Mouse (Mus musculus) urinary bladder, adult 18-20 months (tissue): ENCODE measurements around the gene Dnmt3c.
A peak's percentile ranks its signal among the peaks of the same experiment; 100 is the strongest.
"Not testable (repeated sequence)": the region's sequence is repeated elsewhere in the genome, so short reads cannot be mapped to it uniquely, and the experiment has no call there.

Source experiments
- DNase-seq, 2 experiments: peaks; one replicate each; pipeline ENCODE4 v3.0.0; 2022; ENCODE audit warnings: low spot score in 2 of 2, mixed read lengths in 2 of 2

The Dnmt3c gene

GRCm38 (mm10) chr2:153717861-153718260 is 21.4 kb downstream of the Dnmt3c start:
- not testable (repeated sequence) for DNase-seq

GRCm38 (mm10) chr2:153723098-153723497 is 26.6 kb downstream of the Dnmt3c start:
- DNase-seq: no peak

GRCm38 (mm10) chr2:153724424-153724823 is 28.0 kb downstream of the Dnmt3c start:
- no peak for DNase-seq

- no peak for DNase-seq
Observed at GRCm38 (mm10) chr2:153724871-153725270, 28.4 kb downstream of the Dnmt3c start.

- DNase-seq: no peak
Observed at GRCm38 (mm10) chr2:153725291-153725690, 28.8 kb downstream of the Dnmt3c start.

- no peak for DNase-seq
Observed at GRCm38 (mm10) chr2:153734033-153734432, 37.6 kb downstream of the Dnmt3c start.

- peak; percentile 99 to 100 for DNase-seq
Observed at GRCm38 (mm10) chr2:153740500-153741436, 44.3 kb downstream of the Dnmt3c start, which contains the start of gene Mapre1. TSS of gene Mapre1 (plus strand) at chr2:153741274.

- DNase-seq: no peak
Observed at GRCm38 (mm10) chr2:153741437-153742065, 45.1 kb downstream of the Dnmt3c start.

- DNase-seq: no peak
Observed at GRCm38 (mm10) chr2:153747994-153748393, 51.5 kb downstream of the Dnmt3c start.

GRCm38 (mm10) chr2:153750363-153750762 is 53.9 kb downstream of the Dnmt3c start:
- no peak for DNase-seq

GRCm38 (mm10) chr2:153762121-153762520 is 65.7 kb downstream of the Dnmt3c start:
- DNase-seq: no peak

- no peak for DNase-seq
Observed at GRCm38 (mm10) chr2:153767484-153767883, 71.0 kb downstream of the Dnmt3c start.

GRCm38 (mm10) chr2:153768881-153769280 is 72.4 kb downstream of the Dnmt3c start:
- DNase-seq: no peak

GRCm38 (mm10) chr2:153772950-153773349 is 76.5 kb downstream of the Dnmt3c start:
- DNase-seq: no peak

- DNase-seq: no peak
Observed at GRCm38 (mm10) chr2:153775472-153775871, 79.0 kb downstream of the Dnmt3c start.

GRCm38 (mm10) chr2:153778638-153779362 is 82.3 kb downstream of the Dnmt3c start:
- peak; percentile 61 to 74 for DNase-seq
